Mouse (Mus musculus): ENCODE data around the gene Usp40.

DNA sequence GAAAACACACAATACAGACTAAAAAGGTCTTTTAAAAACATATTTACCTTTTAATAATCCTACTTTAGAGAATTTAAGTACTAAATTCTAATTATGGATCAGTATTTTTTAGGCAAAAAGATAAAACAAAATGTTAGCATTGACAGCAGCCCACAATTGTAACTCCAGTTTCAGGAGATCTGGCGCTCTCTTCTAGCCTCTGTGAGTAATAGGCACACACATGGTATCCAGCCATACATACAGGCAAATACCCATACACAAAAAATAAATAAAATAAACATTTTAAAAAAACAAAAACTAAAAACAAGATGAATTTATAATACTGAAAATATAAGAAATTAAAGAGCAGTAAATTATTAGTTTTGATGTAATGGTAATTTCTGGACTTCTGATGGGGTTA lies 49.4 kb downstream of the Usp40 start:
- TF ChIP-seq CTCF (IDR thresholded peaks at IDR 0.05): no peak
- TF ChIP-seq EP300 (IDR thresholded peaks at IDR 0.05): no peak

Measured in lung, postnatal 0 days (tissue).